Mouse (Mus musculus) midbrain, embryonic 15.5 days (tissue): ENCODE results near the gene Tcn2. TPM values are rescaled to one million over a fixed set of nuclear protein-coding genes. Genes with fewer than 3 reads are reported as not detected.

Experiments used
- ATAC-seq: fragments of 200-750 bp; cut with Nextera tagmentation; replicated peaks from 2 replicates; pipeline ENCODE4 v1.8.0; 2017; ENCODE audit warnings: moderate TSS enrichment
- H3K27ac ChIP-seq: fragments of 300-500 bp; sonication (generic); 2 replicates; pipeline ENCODE4 v1.5.1; 2015; ENCODE audit warnings: mild to moderate bottlenecking, inconsistent platforms
- H3K27me3 ChIP-seq: fragments of 300-500 bp; sonication (generic); replicated peaks from 2 replicates; pipeline ENCODE4 v1.6.1; 2015; ENCODE audit warnings: inconsistent platforms
- H3K36me3 ChIP-seq: fragments of 300-500 bp; sonication (generic); replicated peaks from 2 replicates; pipeline ENCODE4 v1.6.1; 2015; ENCODE audit warnings: inconsistent platforms
- H3K4me1 ChIP-seq: fragments of 300-500 bp; sonication (generic); 2 replicates; pipeline ENCODE4 v1.6.1; 2015; ENCODE audit warnings: inconsistent platforms
- H3K4me2 ChIP-seq: fragments of 300-500 bp; sonication (generic); 2 replicates; pipeline ENCODE4 v1.6.1; 2015; ENCODE audit warnings: inconsistent platforms, mild to moderate bottlenecking, moderate library complexity
- H3K4me3 ChIP-seq: fragments of 300-500 bp; sonication (generic); 2 replicates; pipeline ENCODE4 v1.5.1; 2015; ENCODE audit warnings: mild to moderate bottlenecking, inconsistent platforms
- H3K9ac ChIP-seq: fragments of 300-500 bp; sonication (generic); 2 replicates; pipeline ENCODE4 v1.6.1; 2015; ENCODE audit warnings: mild to moderate bottlenecking, inconsistent platforms
- H3K9me3 ChIP-seq: fragments of 300-500 bp; sonication (generic); 2 replicates; pipeline ENCODE4 v1.6.1; 2016; ENCODE audit warnings: inconsistent platforms
- WGBS: fragments of 180-500 bp; shearing (Covaris S2); methylation state at CpG from one replicate; pipeline ENCODE4 v1.1.7; 2015; ENCODE audit warnings: mixed read lengths; 5-methylcytosine and 5-hydroxymethylcytosine counted together
- polyA plus RNA-seq: library from polyadenylated mRNA; unstranded; fragments of >200 nt; fragmentation: Nextera tagmentation; extraction: Ambion mirVana; gene quantifications from 2 replicates; pipeline ENCODE4 v1.2.1, GENCODE M21; 2015

The Tcn2 gene
- polyA plus RNA-seq, 1 experiment from 2014 or later: 22.6 TPM

DNA sequence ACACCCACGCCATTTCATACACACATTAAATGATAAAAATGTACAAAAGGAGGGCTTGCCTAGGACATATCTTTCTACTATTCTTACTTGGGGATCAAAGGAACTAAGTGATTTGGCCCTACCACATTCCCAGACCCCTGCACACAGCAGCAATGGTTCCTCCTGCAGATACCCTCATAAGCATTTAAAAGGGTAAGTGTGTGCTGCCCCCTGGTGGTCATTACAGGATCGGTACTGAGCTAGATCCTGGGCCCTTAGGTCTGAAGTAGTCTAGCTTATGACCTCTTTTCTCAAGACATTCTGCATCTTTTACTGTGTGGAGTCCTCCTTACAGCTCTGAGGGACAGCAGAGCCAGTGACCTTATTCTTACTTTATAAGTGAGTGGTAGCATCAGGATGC is 52.1 kb downstream of the Tcn2 start:
- no peak for ATAC-seq
- Histone ChIP-seq H3K27me3 (no peaks in the 10 kb centered on the region), H3K9me3 (no peaks in the 10 kb centered on the region), H3K36me3 (no peaks in the 10 kb centered on the region), H3K4me3 (no peak overlapping the region), H3K9ac (no peak overlapping the region), H3K27ac (no peak overlapping the region), H3K4me1 (no peaks in the 10 kb centered on the region), H3K4me2 (no peak overlapping the region)
- WGBS: 30% methylated on average over 2 of the region's 2 CpGs

DNA sequence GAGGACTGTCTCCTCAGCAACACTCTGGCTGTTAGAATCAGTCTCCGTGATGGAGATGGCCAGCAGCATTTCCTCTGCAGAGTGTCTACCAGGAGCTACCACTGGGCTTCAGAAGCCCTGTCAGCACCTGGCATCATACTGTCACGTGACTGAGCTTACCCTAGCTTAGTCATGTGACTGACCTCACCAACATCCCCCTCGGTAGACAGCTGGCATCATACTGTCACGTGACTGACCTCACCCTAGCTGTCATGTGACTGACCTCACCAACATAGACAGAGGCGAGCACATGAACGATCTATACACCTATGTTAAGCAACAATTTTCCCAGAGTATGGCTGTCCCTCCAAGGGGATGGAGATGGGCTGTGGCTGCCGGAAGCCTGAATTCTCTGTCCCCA is 53.3 kb downstream of the Tcn2 start:
- no peaks in the 10 kb centered on the region for H3K36me3 ChIP-seq
- 74% methylated on average over 7 of the region's 7 CpGs for WGBS
- H3K9me3 ChIP-seq: no peaks in the 10 kb centered on the region
- no peak overlapping the region for H3K27ac ChIP-seq
- no peak overlapping the region for H3K4me3 ChIP-seq
- H3K4me2 ChIP-seq: no peak overlapping the region
- ATAC-seq: no peak
- H3K4me1 ChIP-seq: no peaks in the 10 kb centered on the region
- H3K9ac ChIP-seq: no peak overlapping the region
- no peaks in the 10 kb centered on the region for H3K27me3 ChIP-seq

DNA sequence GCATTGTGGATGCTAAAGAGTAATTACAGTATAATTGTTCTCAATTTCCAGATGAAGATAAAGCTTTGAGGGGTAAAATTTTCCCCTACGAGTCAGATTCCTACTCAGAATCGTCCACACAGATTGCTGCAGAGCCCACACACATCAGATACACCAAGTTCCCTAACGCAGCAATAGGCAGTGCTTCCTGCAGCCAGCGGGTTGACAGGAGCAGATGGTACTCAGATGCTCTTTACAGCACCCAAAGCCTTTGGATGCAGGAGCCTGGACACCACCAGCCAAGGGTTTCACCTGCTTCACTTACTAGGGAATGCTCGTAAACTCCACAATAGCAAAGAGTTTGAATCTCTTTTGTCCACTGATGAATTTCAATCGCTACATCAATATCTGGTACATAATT is 55.5 kb downstream of the Tcn2 start:
- Histone ChIP-seq H3K4me1 (no peaks in the 10 kb centered on the region), H3K4me2 (no peak overlapping the region), H3K9me3 (no peaks in the 10 kb centered on the region), H3K27ac (no peak overlapping the region), H3K9ac (no peak overlapping the region), H3K4me3 (no peak overlapping the region), H3K36me3 (no peaks in the 10 kb centered on the region), H3K27me3 (no peaks in the 10 kb centered on the region)
- ATAC-seq: no peak
- 83% methylated on average over 6 of the region's 6 CpGs for WGBS

Other genes starting within 250 kb of the Tcn2 start
- 33.5 and 36.2 TPM in 2 replicates for gene Osbp2, start 68.3 kb downstream of the Tcn2 start, polyA plus RNA-seq
- gene 4921536K21Rik, start 37.1 kb downstream of the Tcn2 start, polyA plus RNA-seq: 0.43 and 0.90 TPM in 2 replicates
- 41.4 and 42.9 TPM in 2 replicates for gene Dusp18, start 36.9 kb downstream of the Tcn2 start, polyA plus RNA-seq
- 17.9 and 19.4 TPM in 2 replicates for gene Slc35e4, start 17.5 kb downstream of the Tcn2 start, polyA plus RNA-seq
- 57.5 and 60.1 TPM in 2 replicates for gene Pes1, start 31.8 kb upstream of the Tcn2 start, polyA plus RNA-seq
- 0.23 TPM in 1 of 2 replicates, not detected in the other for gene 4930556J24Rik, start 44.6 kb upstream of the Tcn2 start, polyA plus RNA-seq
- gene Gal3st1, start 51.5 kb upstream of the Tcn2 start, polyA plus RNA-seq: 5.4 and 5.5 TPM in 2 replicates
- gene Sec14l4, start 99.3 kb upstream of the Tcn2 start, polyA plus RNA-seq: not detected in 2 replicates
- gene Sec14l3, start 132.7 kb upstream of the Tcn2 start, polyA plus RNA-seq: 1.3 and 1.4 TPM in 2 replicates
- 9.3 and 12.8 TPM in 2 replicates for gene Mtfp1, start 163.3 kb upstream of the Tcn2 start, polyA plus RNA-seq
- gene Sec14l2, start 191.3 kb upstream of the Tcn2 start, polyA plus RNA-seq: 4.0 TPM in 2 replicates
- gene Rnf215, start 203.0 kb upstream of the Tcn2 start, polyA plus RNA-seq: 55.3 and 55.4 TPM in 2 replicates
- 9.0 and 10.3 TPM in 2 replicates for gene Ccdc157, start 228.1 kb upstream of the Tcn2 start, polyA plus RNA-seq
- 53.7 and 57.5 TPM in 2 replicates for gene Sf3a1, start 228.2 kb upstream of the Tcn2 start, polyA plus RNA-seq